Mouse (Mus musculus) MEL (cell line): Measurements from ENCODE around the gene Per3. TPM values are rescaled to one million over a fixed set of nuclear protein-coding genes. Genes with fewer than 3 reads are reported as not detected.

ENCODE experiments used
- DNase-seq: peaks from one replicate; pipeline ENCODE4 v3.0.0; 2011; ENCODE audit warnings: low read depth, low spot score
- H3K27ac ChIP-seq: 2 replicates; pipeline ENCODE4 v1.5.1; 2012; ENCODE audit warnings: low read depth, mild to moderate bottlenecking, control low read depth, low read length, moderate library complexity; ENCODE audit not compliant: control insufficient read depth
- H3K27me3 ChIP-seq, 2 experiments: fragments of 150-350 bp in 1 of 2; sonication (generic) in 1 of 2; 2 replicates each; pipeline ENCODE4 v1.6.1; 2012; ENCODE audit warnings: low read length in 2 of 2, mild to moderate bottlenecking in 2 of 2, improper control_type of control experiment in 1 of 2, moderate library complexity in 1 of 2; ENCODE audit not compliant: insufficient read depth in 2 of 2, control insufficient read depth in 1 of 2
- H3K36me3 ChIP-seq, 2 experiments: 2 replicates each; pipeline ENCODE4 v1.6.1; 2012 to 2014; ENCODE audit warnings: low read length in 2 of 2, improper control_type of control experiment in 1 of 2, inconsistent platforms in 1 of 2, mild to moderate bottlenecking in 1 of 2; ENCODE audit not compliant: insufficient read depth in 2 of 2, control insufficient read depth in 1 of 2
- H3K4me1 ChIP-seq, 2 experiments: fragments of 150-350 bp in 1 of 2; sonication (generic) in 1 of 2; 2 replicates each; pipeline ENCODE4 v1.6.1; 2012; ENCODE audit warnings: low read length in 2 of 2, improper control_type of control experiment in 1 of 2, mild to moderate bottlenecking in 1 of 2; ENCODE audit not compliant: insufficient read depth in 2 of 2, control insufficient read depth in 1 of 2
- H3K4me3 ChIP-seq, 2 experiments: fragments of 150-350 bp in 1 of 2; sonication (generic) in 1 of 2; 2 replicates each; pipeline ENCODE4 v1.5.1; 2012; ENCODE audit warnings: low read depth in 2 of 2, low read length in 2 of 2, mild to moderate bottlenecking in 2 of 2, moderate library complexity in 2 of 2, control low read depth in 1 of 2, improper control_type of control experiment in 1 of 2; ENCODE audit not compliant: control insufficient read depth in 1 of 2, insufficient read depth in 1 of 2
- H3K79me2 ChIP-seq: 2 replicates; pipeline ENCODE4 v1.6.1; 2012; ENCODE audit warnings: mild to moderate bottlenecking, low read length, moderate library complexity; ENCODE audit not compliant: control insufficient read depth, poor library complexity, insufficient read depth
- H3K9ac ChIP-seq: 2 replicates; pipeline ENCODE4 v1.6.1; 2012; ENCODE audit warnings: low read depth, mild to moderate bottlenecking, control low read depth, low read length, moderate library complexity; ENCODE audit not compliant: control insufficient read depth, poor library complexity, severe bottlenecking
- H3K9me3 ChIP-seq: fragments of 150-350 bp; sonication (generic); replicated peaks from 2 replicates; pipeline ENCODE4 v1.6.1; 2012; ENCODE audit warnings: mild to moderate bottlenecking, low read length, improper control_type of control experiment, moderate library complexity; ENCODE audit not compliant: insufficient read depth
- CHD1 ChIP-seq: IDR thresholded peaks from 2 replicates; pipeline ENCODE4 v1.6.1; 2012; ENCODE audit warnings: low read depth, mild to moderate bottlenecking, inconsistent platforms, low read length, improper control_type of control experiment
- CHD2 ChIP-seq: IDR thresholded peaks from 2 replicates; pipeline ENCODE4 v1.6.1; 2011; ENCODE audit warnings: low read length, improper control_type of control experiment
- CTCF ChIP-seq, 3 experiments: IDR thresholded peaks in 2 of 3; conservative IDR thresholded peaks in 1 of 3; 2 replicates each; pipeline ENCODE4 v1.5.1; 2011 to 2012; ENCODE audit warnings: low read length in 3 of 3, low read depth in 2 of 3, mild to moderate bottlenecking in 2 of 3, improper control_type of control experiment in 1 of 3, inconsistent platforms in 1 of 3, mixed read lengths in 1 of 3, moderate library complexity in 1 of 3; ENCODE audit not compliant: control insufficient read depth in 1 of 3, insufficient read depth in 1 of 3, poor library complexity in 1 of 3, severe bottlenecking in 1 of 3
- ETS1 ChIP-seq: IDR thresholded peaks from 2 replicates; pipeline ENCODE4 v1.6.1; 2012; ENCODE audit warnings: low read depth, mild to moderate bottlenecking, inconsistent platforms, low read length, improper control_type of control experiment, moderate library complexity
- GATA1 ChIP-seq: IDR thresholded peaks from 2 replicates; pipeline ENCODE4 v1.6.1; 2011; ENCODE audit warnings: low read depth, low read length, improper control_type of control experiment
- HCFC1 ChIP-seq: IDR thresholded peaks from 2 replicates; pipeline ENCODE4 v1.6.1; 2012; ENCODE audit warnings: low read depth, mild to moderate bottlenecking, inconsistent platforms, low read length, improper control_type of control experiment, moderate library complexity
- JUND ChIP-seq: IDR thresholded peaks from 2 replicates; pipeline ENCODE4 v1.6.1; 2011; ENCODE audit warnings: low read depth, mild to moderate bottlenecking, improper control_type of control experiment, low read length
- KAT2A ChIP-seq: conservative IDR thresholded peaks from 2 replicates; pipeline ENCODE4 v1.6.1; 2012; ENCODE audit warnings: low read depth, low read length, improper control_type of control experiment, inconsistent platforms
- MAZ ChIP-seq: IDR thresholded peaks from 2 replicates; pipeline ENCODE4 v1.6.1; 2012; ENCODE audit warnings: low read depth, mild to moderate bottlenecking, inconsistent platforms, low read length, improper control_type of control experiment
- MEF2A ChIP-seq: IDR thresholded peaks from 2 replicates; pipeline ENCODE4 v1.6.1; 2014; ENCODE audit warnings: low read depth, mild to moderate bottlenecking, inconsistent platforms, low read length, improper control_type of control experiment; ENCODE audit not compliant: poor library complexity, insufficient replicate concordance, severe bottlenecking; ENCODE audit errors: extremely low read depth
- NRF1 ChIP-seq: IDR thresholded peaks from 2 replicates; pipeline ENCODE4 v1.6.1; 2014; ENCODE audit warnings: low read depth, mild to moderate bottlenecking, inconsistent platforms, low read length, improper control_type of control experiment, moderate library complexity; ENCODE audit not compliant: poor library complexity, insufficient read depth, severe bottlenecking
- POLR2A ChIP-seq, 2 experiments: IDR thresholded peaks; 2 replicates each; pipeline ENCODE4 v1.6.1; 2011 to 2012; ENCODE audit warnings: low read length in 2 of 2, mild to moderate bottlenecking in 2 of 2, control low read depth in 1 of 2, improper control_type of control experiment in 1 of 2, low read depth in 1 of 2, moderate library complexity in 1 of 2; ENCODE audit not compliant: control insufficient read depth in 1 of 2, insufficient read depth in 1 of 2, poor library complexity in 1 of 2
- POLR2AphosphoS2 ChIP-seq: IDR thresholded peaks from 2 replicates; pipeline ENCODE4 v1.6.1; 2011; ENCODE audit warnings: low read length, improper control_type of control experiment
- POLR2AphosphoS5 ChIP-seq: IDR thresholded peaks from 2 replicates; pipeline ENCODE4 v1.6.1; 2012; ENCODE audit warnings: low read depth, borderline replicate concordance, mild to moderate bottlenecking, inconsistent platforms, low read length, moderate library complexity, mixed read lengths
- SIN3A ChIP-seq: IDR thresholded peaks from 2 replicates; pipeline ENCODE4 v1.6.1; 2012; ENCODE audit warnings: low read length, improper control_type of control experiment, inconsistent platforms
- SMC3 ChIP-seq: IDR thresholded peaks from 2 replicates; pipeline ENCODE4 v1.6.1; 2011; ENCODE audit warnings: low read depth, low read length, improper control_type of control experiment
- UBTF ChIP-seq: IDR thresholded peaks from 2 replicates; pipeline ENCODE4 v1.6.1; 2012; ENCODE audit warnings: low read depth, mild to moderate bottlenecking, inconsistent platforms, low read length, improper control_type of control experiment, moderate library complexity, borderline replicate concordance; ENCODE audit not compliant: insufficient read depth
- ZMIZ1 ChIP-seq: IDR thresholded peaks from 2 replicates; pipeline ENCODE4 v1.6.1; 2012; ENCODE audit warnings: low read depth, mild to moderate bottlenecking, inconsistent platforms, low read length, improper control_type of control experiment, moderate library complexity
- polyA plus RNA-seq, 2 experiments: library from polyadenylated mRNA; stranded (reverse) in 1 of 2; unstranded in 1 of 2; fragments of >175 nt in 1 of 2; fragments of >200 nt in 1 of 2; gene quantifications; 2 replicates each; pipeline versions ENCODE4 v1.2.1 to v1.2.4; 2012; ENCODE audit warnings: low replicate concordance in 2 of 2, low read depth in 1 of 2; ENCODE audit not compliant: insufficient read length in 2 of 2, insufficient read depth in 1 of 2, missing spikeins in 1 of 2
- total RNA-seq: library from RNA; depleted of rRNA; stranded (reverse); fragments of 300-350 nt; gene quantifications from 2 replicates; pipeline ENCODE4 v1.2.3, GENCODE M21; 2012

The Per3 gene
- total and polyA plus RNA-seq, 3 experiments, result 3.1 to 4.5 TPM; not detected in 1

DNA sequence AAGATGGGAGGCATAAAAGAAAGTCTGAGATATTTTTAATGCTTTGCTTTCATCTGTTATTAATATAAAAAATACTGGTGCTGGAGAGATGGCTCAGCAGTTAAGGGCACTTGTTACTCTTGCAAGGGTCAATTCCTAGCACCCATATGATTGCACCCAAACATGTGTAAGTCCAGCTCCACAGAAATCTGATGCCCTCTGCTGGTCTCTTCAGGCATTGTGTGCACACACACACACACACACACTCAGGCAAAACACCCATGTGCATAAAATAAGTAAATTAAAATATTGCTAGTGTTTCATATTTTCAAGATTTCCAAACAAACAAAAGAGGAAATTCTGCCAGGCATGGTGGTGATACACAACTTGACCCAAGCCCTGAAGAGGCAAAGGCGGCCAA, 42.9 kb upstream of the Per3 start (continued):
- TF ChIP-seq CTCF (IDR thresholded peaks at IDR 0.05 in 2 of 3, conservative IDR thresholded peaks at IDR 0.05 in 1 of 3; ENCODE audit: control insufficient read depth in 1 of 3, insufficient read depth in 1 of 3, low read depth in 2 of 3, low read length in 3 of 3, poor library complexity in 1 of 3, severe bottlenecking in 1 of 3), result no peak
- TF ChIP-seq SIN3A, result no peak
- no peak for TF ChIP-seq POLR2AphosphoS2

DNA sequence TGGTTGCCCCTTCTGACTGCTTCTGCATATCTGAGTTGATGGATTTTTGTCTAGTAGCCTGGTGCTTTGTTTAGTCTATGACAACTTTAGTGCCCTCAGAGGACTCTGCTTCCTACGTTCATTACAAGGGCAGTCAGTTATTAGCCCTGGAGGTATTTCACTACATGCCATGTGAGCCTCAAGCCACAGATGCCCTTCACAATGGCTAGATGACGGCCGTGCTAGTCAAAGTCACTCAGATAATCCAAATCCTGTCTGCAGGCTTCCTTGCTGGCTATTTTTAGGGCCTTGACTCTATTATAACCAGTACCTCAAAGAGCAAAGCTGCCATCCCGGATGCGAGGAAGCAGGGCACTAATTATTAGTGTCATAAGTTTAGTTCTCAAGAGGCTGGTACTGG, 38.6 kb upstream of the Per3 start:
- no peak for TF ChIP-seq SMC3
- no peak for DNase-seq
- no peaks in the 10 kb centered on the region for H3K79me2 ChIP-seq
- H3K4me3 ChIP-seq, result no peak overlapping the region
- H3K36me3 ChIP-seq, result no peaks in the 10 kb centered on the region
- no peaks in the 10 kb centered on the region for H3K4me1 ChIP-seq
- no peak overlapping the region for H3K27ac ChIP-seq
- H3K9me3 ChIP-seq, result no peaks in the 10 kb centered on the region
- no peak overlapping the region for H3K9ac ChIP-seq
- H3K27me3 ChIP-seq, result no peaks in the 10 kb centered on the region

- no peaks in the 10 kb centered on the region for H3K79me2 ChIP-seq
- no peak for DNase-seq
- H3K4me1 ChIP-seq, result no peaks in the 10 kb centered on the region
- no peaks in the 10 kb centered on the region for H3K36me3 ChIP-seq
- TF ChIP-seq ETS1 (no peak), MAZ (no peak), MEF2A (no peak), ZMIZ1 (no peak), GATA1 (no peak), UBTF (no peak), CHD2 (no peak), JUND (no peak), CHD1 (no peak), SIN3A (no peak), POLR2AphosphoS2 (no peak), NRF1 (no peak), POLR2AphosphoS5 (no peak), POLR2A (IDR thresholded peaks at IDR 0.05; ENCODE audit: control insufficient read depth in 1 of 2, insufficient read depth in 1 of 2, low read depth in 1 of 2, low read length in 2 of 2, poor library complexity in 1 of 2) (no peak), KAT2A (no peak), HCFC1 (no peak)
- no peak overlapping the region for H3K4me3 ChIP-seq
- no peak overlapping the region for H3K9ac ChIP-seq
- no peaks in the 10 kb centered on the region for H3K27me3 ChIP-seq
- H3K27ac ChIP-seq, result no peak overlapping the region
- no peaks in the 10 kb centered on the region for H3K9me3 ChIP-seq
Observed at GRCm38 (mm10) chr4:151081977-151082376, 37.5 kb upstream of the Per3 start.
